Mouse (Mus musculus) cerebellum, postnatal 25 days (tissue): ENCODE results near the gene Wrap53.

Experiments used
- DNase-seq, 2 experiments: peaks; one replicate each; pipeline ENCODE4 v3.0.0; 2021; ENCODE audit warnings: mixed read lengths in 2 of 2

Wrap53 gene

DNA sequence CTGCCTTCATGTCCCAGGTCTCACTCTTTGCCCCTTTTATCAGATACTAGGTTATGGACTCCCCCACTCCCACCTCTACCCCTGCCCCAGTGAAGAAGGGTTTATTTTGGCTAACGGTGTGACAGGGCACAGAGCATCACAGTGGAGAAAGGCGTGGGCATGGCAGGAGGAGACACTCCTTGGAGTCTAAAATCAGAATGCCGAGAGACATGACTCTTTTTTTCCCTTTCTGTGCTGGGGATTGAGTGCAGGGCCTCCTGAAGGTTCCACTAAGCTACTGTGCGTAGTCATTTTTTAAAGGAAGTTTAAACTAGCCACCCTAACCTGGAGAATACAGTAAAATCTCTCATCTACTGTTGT, 52.0 kb downstream of the Wrap53 start:
- no peak for DNase-seq

DNA sequence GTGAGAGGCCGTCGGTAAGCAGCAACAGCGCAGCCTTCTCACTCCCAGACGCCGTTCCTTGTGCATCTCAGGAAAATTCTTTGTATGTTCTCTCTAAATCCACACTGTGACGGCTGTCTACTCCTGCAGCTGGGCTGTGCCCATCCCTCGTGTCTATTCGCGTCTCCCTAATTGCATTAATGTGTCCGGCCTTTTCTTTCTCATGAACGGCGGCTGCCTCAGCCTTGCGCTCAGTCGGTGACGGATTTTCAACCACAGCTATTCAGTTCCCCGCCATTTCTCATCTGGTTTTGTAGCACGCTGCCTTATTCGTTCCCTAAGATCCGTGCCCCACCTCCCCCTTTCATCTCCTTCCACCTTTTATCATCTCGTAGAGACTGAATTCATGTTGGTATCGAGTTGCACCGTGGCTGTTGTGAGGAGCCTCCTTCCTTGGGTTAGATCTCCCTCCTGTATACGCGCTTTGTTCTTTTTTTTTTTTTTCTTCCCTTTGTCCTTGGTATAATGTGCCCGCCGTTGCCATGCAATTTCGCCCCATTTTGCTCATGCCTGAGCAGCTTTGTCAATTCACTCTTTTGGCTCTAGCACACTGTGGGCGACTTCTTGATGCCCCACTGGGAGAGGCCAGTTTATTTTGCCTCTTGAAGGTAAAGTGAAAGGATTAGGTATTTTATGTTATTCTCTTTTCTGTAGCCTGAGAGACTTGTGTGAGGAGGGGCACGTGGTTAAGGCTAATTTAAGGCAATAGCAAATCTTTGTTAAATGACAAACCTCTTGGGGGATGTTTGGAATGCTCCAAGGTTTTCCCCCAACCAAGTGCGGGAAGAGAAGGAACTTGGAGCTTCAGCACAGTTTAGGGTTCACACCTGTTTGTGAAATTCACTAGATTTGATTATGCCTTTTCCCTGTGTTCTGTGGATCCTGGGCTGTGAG, 52.7 kb downstream of the Wrap53 start:
- DNase-seq, result peak; percentile 24 to 34

- no peak for DNase-seq
These were observed 53.4 kb downstream of the Wrap53 start for GRCm38 (mm10) chr11:69526631-69527030.

GRCm38 (mm10) chr11:69525661-69526060, 54.4 kb downstream of the Wrap53 start:
- DNase-seq, result no peak

DNA sequence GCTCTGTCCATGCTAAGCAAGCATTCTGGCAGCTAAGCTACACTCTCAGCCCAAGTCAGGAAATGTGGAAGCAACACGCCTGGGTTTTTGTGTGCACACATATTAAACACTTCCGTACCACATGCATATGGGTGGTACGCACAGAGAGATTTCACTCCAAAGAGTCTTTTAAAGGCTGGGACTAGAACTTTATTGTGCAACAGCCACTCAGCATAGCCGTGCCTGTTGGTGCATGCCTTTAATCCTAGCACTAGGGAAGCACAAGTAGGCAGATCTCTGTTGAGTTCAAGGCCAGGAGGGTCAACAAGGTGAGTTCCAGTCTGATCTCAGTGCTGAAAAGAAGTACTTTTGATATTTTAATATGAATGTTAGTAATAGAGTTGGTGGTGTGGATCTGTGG, 56.4 kb downstream of the Wrap53 start:
- DNase-seq, result no peak

GRCm38 (mm10) chr11:69521526-69522149, 58.4 kb downstream of the Wrap53 start:
- DNase-seq, result no peak

GRCm38 (mm10) chr11:69519976-69520375, 60.1 kb downstream of the Wrap53 start:
- DNase-seq, result no peak

DNA sequence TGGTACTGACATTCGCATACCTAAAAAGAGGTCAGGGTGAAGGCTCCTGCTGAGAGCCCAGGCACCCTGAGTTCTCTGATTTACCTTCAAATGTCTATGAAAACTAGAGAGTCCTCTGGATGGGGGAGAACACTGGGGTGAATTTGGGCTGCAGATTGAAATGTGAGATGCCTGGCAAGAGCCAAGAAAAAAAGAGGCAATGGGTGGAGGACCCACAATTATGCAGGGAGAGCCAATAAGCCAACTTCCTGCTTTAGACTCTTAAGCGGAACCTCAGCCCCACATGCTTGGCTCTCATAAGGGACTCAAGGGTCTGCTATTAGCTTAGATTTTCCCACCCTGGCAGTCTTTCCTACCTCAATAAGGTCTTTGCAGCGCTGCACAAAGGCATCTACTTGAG, 63.4 kb downstream of the Wrap53 start:
- DNase-seq, result no peak

GRCm38 (mm10) chr11:69516151-69516640, 63.9 kb downstream of the Wrap53 start:
- DNase-seq, result no peak

DNA sequence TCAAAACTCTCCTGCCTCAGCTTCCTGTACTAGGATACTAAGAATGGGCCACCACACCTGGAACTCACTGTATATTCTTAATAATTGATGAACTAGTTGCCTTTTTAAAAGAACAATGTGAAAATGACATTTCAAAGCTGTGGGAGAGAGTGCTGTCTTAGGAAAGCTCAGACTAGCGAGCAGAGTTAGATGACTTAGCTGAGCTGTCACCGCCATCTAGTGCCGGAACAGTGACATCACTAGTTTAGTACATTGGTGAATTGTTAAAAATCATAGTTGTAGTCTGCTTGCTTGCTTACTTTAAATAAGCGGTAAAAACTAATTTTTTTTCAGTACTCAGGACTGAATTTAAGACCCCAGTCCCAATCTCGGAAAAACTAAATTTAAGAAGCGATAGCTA, 66.2 kb downstream of the Wrap53 start:
- peak; percentile 57 to 79 for DNase-seq
